Mouse (Mus musculus): ENCODE data around the gene Oxa1l. TPM values are rescaled to one million over a fixed set of nuclear protein-coding genes. Genes with fewer than 3 reads are reported as not detected.

Gene Oxa1l
- polyA plus RNA-seq, 1 experiment from 2014 or later, result 49.9 TPM

GRCm38 (mm10) chr14:54413877-54414700, 53.5 kb downstream of the Oxa1l start:
- H3K4me1 ChIP-seq (ENCODE audit: control insufficient read depth, insufficient read depth, low read length), result peaks cover 4% of the 10 kb centered on the region
- ATAC-seq (replicated peaks; ENCODE audit: insufficient number of reproducible peaks, low FRiP score, low TSS enrichment, low read depth) (no peak), DNase-seq (ENCODE audit: low spot score) (peak; percentile 34)
- no peak overlapping the region for H3K4me3 ChIP-seq (ENCODE audit: low read depth, low read length)
- no peaks in the 10 kb centered on the region for H3K9me3 ChIP-seq (replicated peaks; ENCODE audit: control insufficient read depth, low read length)
- peak overlapping the region; percentile 36 for H3K4me2 ChIP-seq (ENCODE audit: low read depth, low read length)
- no peak overlapping the region for H3K27ac ChIP-seq (replicated peaks; ENCODE audit: low read depth, low read length)
- peaks cover 10% of the 10 kb centered on the region; the same call in 1 of the 2 replicates for H3K27me3 ChIP-seq (ENCODE audit: control insufficient read depth, insufficient read depth, low read length)
- H3K9ac ChIP-seq (replicated peaks; ENCODE audit: low read length), result peak overlapping the region; percentile 23; the same call in 1 of the 2 replicates
- 5% methylated on average over 18 of the region's 18 CpGs for WGBS
- no peaks in the 10 kb centered on the region for H3K36me3 ChIP-seq (replicated peaks; ENCODE audit: control insufficient read depth, insufficient read depth, low read depth, low read length)

GRCm38 (mm10) chr14:54415241-54416020, 54.8 kb downstream of the Oxa1l start:
- 9% methylated on average over 13 of the region's 13 CpGs for WGBS
- Histone ChIP-seq H3K4me2 (ENCODE audit: low read depth, low read length) (no peak overlapping the region), H3K9ac (replicated peaks; ENCODE audit: low read length) (no peak overlapping the region), H3K27me3 (ENCODE audit: control insufficient read depth, insufficient read depth, low read length) (peaks cover 10% of the 10 kb centered on the region; the same call in 1 of the 2 replicates), H3K4me1 (ENCODE audit: control insufficient read depth, insufficient read depth, low read length) (peaks cover 4% of the 10 kb centered on the region), H3K36me3 (replicated peaks; ENCODE audit: control insufficient read depth, insufficient read depth, low read depth, low read length) (no peaks in the 10 kb centered on the region), H3K4me3 (ENCODE audit: low read depth, low read length) (no peak overlapping the region), H3K9me3 (replicated peaks; ENCODE audit: control insufficient read depth, low read length) (no peaks in the 10 kb centered on the region), H3K27ac (replicated peaks; ENCODE audit: low read depth, low read length) (no peak overlapping the region)
- DNase-seq (ENCODE audit: low spot score), result no peak
- no peak for ATAC-seq (replicated peaks; ENCODE audit: insufficient number of reproducible peaks, low FRiP score, low TSS enrichment, low read depth)

- H3K4me1 ChIP-seq (ENCODE audit: control insufficient read depth, insufficient read depth, low read length), result peaks cover 4% of the 10 kb centered on the region
- peaks cover 10% of the 10 kb centered on the region; the same call in 1 of the 2 replicates for H3K27me3 ChIP-seq (ENCODE audit: control insufficient read depth, insufficient read depth, low read length)
- no peak overlapping the region for H3K4me2 ChIP-seq (ENCODE audit: low read depth, low read length)
- no peaks in the 10 kb centered on the region for H3K36me3 ChIP-seq (replicated peaks; ENCODE audit: control insufficient read depth, insufficient read depth, low read depth, low read length)
- H3K9me3 ChIP-seq (replicated peaks; ENCODE audit: control insufficient read depth, low read length), result no peaks in the 10 kb centered on the region
- ATAC-seq (replicated peaks; ENCODE audit: insufficient number of reproducible peaks, low FRiP score, low TSS enrichment, low read depth), result no peak
- H3K9ac ChIP-seq (replicated peaks; ENCODE audit: low read length), result no peak overlapping the region
- WGBS, result 21% methylated on average over 5 of the region's 5 CpGs
- no peak for DNase-seq (ENCODE audit: low spot score)
- no peak overlapping the region for H3K27ac ChIP-seq (replicated peaks; ENCODE audit: low read depth, low read length)
- no peak overlapping the region for H3K4me3 ChIP-seq (ENCODE audit: low read depth, low read length)
Observed at GRCm38 (mm10) chr14:54416229-54416775, 55.7 kb downstream of the Oxa1l start.

- H3K9me3 ChIP-seq (replicated peaks; ENCODE audit: control insufficient read depth, low read length), result no peaks in the 10 kb centered on the region
- no peaks in the 10 kb centered on the region for H3K36me3 ChIP-seq (replicated peaks; ENCODE audit: control insufficient read depth, insufficient read depth, low read depth, low read length)
- H3K4me3 ChIP-seq (ENCODE audit: low read depth, low read length), result no peak overlapping the region
- H3K4me2 ChIP-seq (ENCODE audit: low read depth, low read length), result no peak overlapping the region
- DNase-seq (ENCODE audit: low spot score), result no peak
- no peak for ATAC-seq (replicated peaks; ENCODE audit: insufficient number of reproducible peaks, low FRiP score, low TSS enrichment, low read depth)
- peaks cover 4% of the 10 kb centered on the region for H3K4me1 ChIP-seq (ENCODE audit: control insufficient read depth, insufficient read depth, low read length)
- H3K27me3 ChIP-seq (ENCODE audit: control insufficient read depth, insufficient read depth, low read length), result peaks cover 10% of the 10 kb centered on the region; the same call in 1 of the 2 replicates
- no peak overlapping the region for H3K27ac ChIP-seq (replicated peaks; ENCODE audit: low read depth, low read length)
- no peak overlapping the region for H3K9ac ChIP-seq (replicated peaks; ENCODE audit: low read length)
- WGBS, result 60% methylated on average over 4 of the region's 4 CpGs
Observed at GRCm38 (mm10) chr14:54416830-54417229, 56.2 kb downstream of the Oxa1l start.

- Histone ChIP-seq H3K36me3 (replicated peaks; ENCODE audit: control insufficient read depth, insufficient read depth, low read depth, low read length) (no peaks in the 10 kb centered on the region), H3K27me3 (ENCODE audit: control insufficient read depth, insufficient read depth, low read length) (peaks cover 10% of the 10 kb centered on the region; the same call in 1 of the 2 replicates), H3K4me3 (ENCODE audit: low read depth, low read length) (0 out of 2 replicates have a peak within 1 kb of the TSS, but pooled peaks have one; percentile 16), H3K27ac (replicated peaks; ENCODE audit: low read depth, low read length) (no peak within 1 kb of the TSS), H3K4me2 (ENCODE audit: low read depth, low read length) (peak within 1 kb of the TSS; percentile 17; the same call in 1 of the 2 replicates), H3K4me1 (ENCODE audit: control insufficient read depth, insufficient read depth, low read length) (peaks cover 4% of the 10 kb centered on the region), H3K9ac (replicated peaks; ENCODE audit: low read length) (no peak within 1 kb of the TSS), H3K9me3 (replicated peaks; ENCODE audit: control insufficient read depth, low read length) (no peaks in the 10 kb centered on the region)
- DNase-seq (ENCODE audit: low spot score), result peak; percentile 54
- WGBS, result 3% methylated on average over 19 of the region's 19 CpGs
- no peak for ATAC-seq (replicated peaks; ENCODE audit: insufficient number of reproducible peaks, low FRiP score, low TSS enrichment, low read depth)
Observed at GRCm38 (mm10) chr14:54417623-54418081, 57.0 kb downstream of the Oxa1l start, which contains the start of gene Slc7a7. TSS of gene Slc7a7 (minus strand) at chr14:54417780.

Other genes starting within 250 kb of the Oxa1l start
- 256 and 271 TPM in 2 replicates for gene Dad1, start 106.7 kb upstream of the Oxa1l start, polyA plus RNA-seq (2014; fragmentation: Nextera tagmentation; extraction: Ambion mirVana)
- 44.3 and 47.4 TPM in 2 replicates for gene Abhd4, start 106.6 kb upstream of the Oxa1l start, polyA plus RNA-seq (2014; fragmentation: Nextera tagmentation; extraction: Ambion mirVana)
- gene Olfr49, start 75.9 kb upstream of the Oxa1l start, polyA plus RNA-seq (2014; fragmentation: Nextera tagmentation; extraction: Ambion mirVana), result not detected in 2 replicates
- gene Slc7a7, start 56.9 kb downstream of the Oxa1l start, polyA plus RNA-seq (2014; fragmentation: Nextera tagmentation; extraction: Ambion mirVana), result 2.9 and 4.6 TPM in 2 replicates
- gene Mrpl52, start 66.1 kb downstream of the Oxa1l start, polyA plus RNA-seq (2014; fragmentation: Nextera tagmentation; extraction: Ambion mirVana), result 214 and 235 TPM in 2 replicates
- gene Mmp14, start 70.8 kb downstream of the Oxa1l start, polyA plus RNA-seq (2014; fragmentation: Nextera tagmentation; extraction: Ambion mirVana), result 91.1 and 93.2 TPM in 2 replicates
- 13.9 and 16.2 TPM in 2 replicates for gene Lrp10, start 103.3 kb downstream of the Oxa1l start, polyA plus RNA-seq (2014; fragmentation: Nextera tagmentation; extraction: Ambion mirVana)
- gene Rem2, start 115.3 kb downstream of the Oxa1l start, polyA plus RNA-seq (2014; fragmentation: Nextera tagmentation; extraction: Ambion mirVana), result 6.5 and 8.0 TPM in 2 replicates
- 118 and 121 TPM in 2 replicates for gene Prmt5, start 156.7 kb downstream of the Oxa1l start, polyA plus RNA-seq (2014; fragmentation: Nextera tagmentation; extraction: Ambion mirVana)
- 43.4 and 50.2 TPM in 2 replicates for gene Haus4, start 193.8 kb downstream of the Oxa1l start, polyA plus RNA-seq (2014; fragmentation: Nextera tagmentation; extraction: Ambion mirVana)
- gene Ajuba, start 216.7 kb downstream of the Oxa1l start, polyA plus RNA-seq (2014; fragmentation: Nextera tagmentation; extraction: Ambion mirVana), result 28.4 and 31.5 TPM in 2 replicates
- 5.1 and 7.7 TPM in 2 replicates for gene 4931414P19Rik, start 245.2 kb downstream of the Oxa1l start, polyA plus RNA-seq (2014; fragmentation: Nextera tagmentation; extraction: Ambion mirVana)